Mouse (Mus musculus) CD8-positive naive resting alpha-beta T cell, adult 2 months (primary cell): ENCODE measurements around the gene Usp53.
A peak's percentile ranks its signal among the peaks of the same experiment; 100 is the strongest.
"Not testable (repeated sequence)": the region's sequence is repeated elsewhere in the genome, so short reads cannot be mapped to it uniquely, and the experiment has no call there.

Experiments used
- DNase-seq, 2 experiments: peaks; one replicate each; pipeline ENCODE4 v3.0.0; 2022; ENCODE audit warnings: low read depth in 2 of 2, low spot score in 2 of 2

Gene Usp53

DNA sequence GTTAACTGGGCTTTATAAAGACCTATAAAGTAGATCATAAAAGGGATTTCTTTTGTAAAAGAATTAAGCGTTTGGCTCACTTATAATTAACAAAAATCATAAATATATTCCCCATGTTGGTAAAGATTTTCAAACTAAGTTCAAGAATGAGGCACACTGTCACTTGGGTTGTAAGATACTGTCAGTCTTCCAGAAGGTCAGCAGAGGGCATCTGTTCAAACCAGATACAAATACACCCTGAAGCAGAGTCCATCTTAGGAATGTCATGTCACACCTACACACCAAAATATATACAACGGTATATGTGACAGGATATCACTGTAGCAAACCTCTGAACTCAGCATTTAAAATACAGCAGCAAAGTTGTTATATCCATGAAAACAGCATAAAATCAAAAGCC is 34.2 kb downstream of the Usp53 start:
- DNase-seq: no peak

GRCm38 (mm10) chr3:122943387-122943890 is 40.9 kb downstream of the Usp53 start:
- no peak for DNase-seq

GRCm38 (mm10) chr3:122939215-122939614 is 45.1 kb downstream of the Usp53 start:
- peak in 1 of 2 experiments; percentile 14 for DNase-seq

DNA sequence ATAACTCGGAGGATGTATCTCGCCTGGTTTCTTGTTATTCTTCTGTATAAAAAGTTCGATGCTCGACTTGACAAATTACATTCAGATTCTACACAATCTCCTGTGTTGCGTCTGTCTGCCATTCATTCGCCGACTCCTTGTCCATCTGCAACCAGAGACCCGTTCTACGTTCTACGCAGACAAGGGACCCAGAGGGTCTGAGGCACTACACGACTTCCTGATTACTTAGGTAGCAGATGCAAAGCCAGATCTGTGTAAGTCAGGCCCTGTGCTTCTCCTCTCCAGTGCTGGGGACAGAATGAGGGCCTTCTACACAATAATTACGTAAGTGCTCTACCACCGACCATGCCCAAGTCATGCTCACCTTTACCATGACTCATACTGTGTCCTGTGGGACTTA is 47.1 kb downstream of the Usp53 start:
- not testable (repeated sequence) for DNase-seq

DNA sequence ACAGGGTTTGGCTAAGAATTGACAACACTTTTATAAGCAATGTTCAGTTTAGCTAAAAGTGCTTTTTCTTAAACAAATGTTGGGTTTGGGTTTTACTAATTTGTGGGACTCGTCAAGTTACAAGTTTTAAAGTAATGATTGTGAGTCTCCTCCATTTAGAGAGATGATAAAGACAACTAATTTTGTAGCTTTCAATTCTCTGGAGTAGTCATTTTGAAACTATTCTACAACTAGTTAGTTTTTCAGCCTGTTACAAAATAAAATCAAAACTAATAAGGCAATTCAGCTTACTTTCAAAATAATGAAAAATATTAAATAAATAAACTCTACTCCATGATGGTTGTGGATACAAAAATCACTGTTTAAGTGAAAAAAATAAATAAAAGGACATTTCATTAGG is 51.8 kb downstream of the Usp53 start:
- DNase-seq: no peak

DNA sequence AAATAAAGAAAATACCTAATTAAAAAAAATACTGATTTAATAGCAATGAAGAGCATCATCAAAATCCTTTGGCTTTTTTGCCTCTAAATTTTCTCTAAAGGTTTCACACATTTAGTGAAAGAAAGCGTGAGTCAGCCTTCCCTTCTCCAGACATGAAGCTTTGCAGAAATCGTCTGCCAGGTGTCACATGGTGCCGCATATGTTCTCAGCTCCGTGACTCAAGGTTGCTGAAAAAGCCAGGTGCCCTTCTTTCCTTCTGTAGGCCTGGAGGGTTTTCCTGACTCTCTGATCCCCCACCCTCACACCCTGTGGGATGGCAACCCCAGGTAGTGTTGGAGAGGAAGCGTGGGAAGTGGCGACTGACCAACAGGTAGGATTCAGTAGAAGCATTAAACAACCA is 54.6 kb downstream of the Usp53 start:
- no peak for DNase-seq

DNA sequence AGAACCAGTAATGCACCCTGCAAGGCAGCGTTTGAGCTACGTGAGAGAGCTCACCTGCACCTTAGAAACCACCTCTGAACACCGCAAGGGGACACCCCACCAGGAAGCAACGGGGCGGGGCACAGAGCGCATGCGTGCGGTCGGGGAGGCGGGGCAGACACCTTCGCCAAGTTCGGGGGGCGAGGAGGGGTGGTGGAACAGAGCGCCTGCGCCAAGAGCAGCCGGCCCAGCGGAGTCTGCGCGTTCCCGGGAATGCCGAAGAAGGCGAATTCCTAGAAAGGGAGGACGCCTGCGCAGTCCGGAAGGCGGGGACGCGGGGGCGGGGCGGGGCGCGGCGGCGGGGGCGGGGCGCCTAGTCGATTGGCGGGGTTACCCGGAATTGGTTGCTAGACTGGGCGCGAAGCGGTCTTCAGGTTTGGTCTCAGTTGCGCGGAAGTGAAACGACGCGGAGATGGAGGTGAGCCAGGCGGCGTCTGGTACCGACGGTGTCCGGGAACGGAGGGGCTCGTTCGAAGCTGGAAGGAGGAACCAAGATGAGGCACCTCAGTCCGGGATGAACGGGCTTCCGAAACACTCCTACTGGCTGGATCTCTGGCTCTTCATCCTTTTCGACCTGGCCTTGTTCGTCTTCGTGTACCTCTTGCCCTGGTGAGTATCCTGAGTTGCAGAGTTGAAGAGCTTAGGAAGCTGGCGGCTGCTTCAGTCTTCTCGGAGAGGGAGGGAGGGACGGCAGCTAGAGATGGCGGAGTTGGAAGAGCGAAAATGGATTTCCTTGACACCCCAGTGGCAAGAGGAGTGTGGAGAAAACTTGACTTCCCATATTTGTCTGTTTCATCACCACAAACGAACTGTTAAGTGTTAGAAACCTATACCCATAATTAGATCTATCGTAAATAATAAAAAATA is 60.0 kb downstream of the Usp53 start, which contains the start of gene 1810037I17Rik:
Gene 1810037I17Rik, plus strand, starts transcription at position 195 of the 906 bp plus-strand sequence.
- peak; percentile 96 for DNase-seq

DNA sequence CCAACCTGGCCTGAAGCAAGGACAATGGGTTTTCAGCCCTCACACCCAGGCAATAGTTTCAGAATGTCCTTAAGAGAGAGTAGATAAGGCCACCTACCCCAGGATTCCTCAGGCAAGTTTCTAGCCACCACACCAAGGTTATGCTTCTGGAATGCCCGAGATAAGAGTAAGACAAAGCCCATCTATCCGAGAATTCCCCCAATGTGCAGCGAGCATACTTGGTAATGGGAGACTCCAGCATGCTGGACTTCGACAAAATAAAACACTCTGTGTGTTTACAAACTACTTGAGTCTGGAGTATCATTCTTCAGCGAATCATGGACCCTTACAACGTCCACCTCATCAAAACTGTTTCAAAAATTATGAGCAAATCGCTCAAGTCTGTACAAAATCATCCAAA is 61.2 kb downstream of the Usp53 start:
- no peak for DNase-seq

GRCm38 (mm10) chr3:122921676-122922527 is 62.4 kb downstream of the Usp53 start:
- DNase-seq: no peak

GRCm38 (mm10) chr3:122920572-122921435 is 63.5 kb downstream of the Usp53 start:
- DNase-seq: no peak

DNA sequence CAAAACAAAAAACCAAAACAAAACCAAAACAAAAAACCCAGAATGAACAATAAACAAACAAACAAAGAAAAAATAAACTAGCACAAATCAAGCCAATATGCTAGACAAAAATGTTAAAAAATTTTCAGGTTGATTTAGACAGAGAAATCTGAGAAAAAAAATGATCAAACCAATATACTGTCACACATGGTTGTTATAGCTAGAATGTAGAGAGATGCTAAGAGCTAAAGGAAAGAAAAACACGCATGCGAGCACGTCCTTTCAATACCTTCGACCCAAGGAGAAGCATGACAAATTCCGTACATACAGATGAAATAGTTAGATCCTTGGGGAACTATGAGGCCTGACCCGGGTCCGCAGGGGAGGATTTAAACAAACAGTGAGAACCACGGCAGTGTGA is 65.0 kb downstream of the Usp53 start, which contains the start of gene Gm10959:
Gene Gm10959, minus strand, starts transcription at position 101 of the 400 bp plus-strand sequence.
- no peak for DNase-seq

DNA sequence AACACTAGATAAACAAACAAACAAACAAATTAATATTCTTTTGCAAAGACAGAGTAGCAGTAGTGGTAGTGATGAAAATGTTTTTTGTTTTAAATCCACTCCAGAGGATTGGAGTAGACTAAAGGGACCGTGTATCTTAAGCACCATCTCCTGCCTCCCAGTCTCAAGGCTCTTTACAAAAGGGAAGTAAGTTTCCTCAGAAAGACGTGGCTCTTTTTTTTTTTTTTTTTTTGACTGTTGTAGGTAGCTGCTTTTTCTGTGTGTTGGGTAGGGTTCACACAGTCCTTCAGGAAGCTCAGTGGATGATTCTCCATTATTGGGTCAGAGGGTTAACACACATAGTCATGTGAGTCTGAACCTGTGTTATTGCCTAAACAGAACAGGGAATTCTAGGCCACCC is 65.6 kb downstream of the Usp53 start:
- DNase-seq: no peak

DNA sequence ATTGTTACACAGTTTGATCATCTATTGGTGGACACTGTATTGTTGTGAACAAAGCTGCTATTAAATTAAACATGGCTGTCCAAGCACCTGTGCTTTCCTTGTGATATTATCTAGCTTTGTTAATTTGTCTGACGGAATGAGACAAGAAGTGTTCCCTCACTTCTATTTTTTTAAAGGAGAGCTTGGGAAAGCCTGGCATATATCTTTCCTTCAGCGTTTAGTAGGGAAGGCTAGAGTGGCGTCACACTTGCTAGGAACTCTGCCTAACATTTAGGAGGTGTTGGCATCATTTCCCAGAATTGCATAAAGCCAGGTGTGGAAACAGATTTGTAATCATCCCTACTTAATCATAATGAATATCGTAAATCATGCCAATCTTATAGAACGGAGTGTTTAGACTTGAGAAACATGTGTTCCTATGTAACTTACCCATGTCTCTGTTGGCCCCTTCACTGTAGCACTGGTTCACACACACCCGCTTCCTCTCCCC is 68.1 kb downstream of the Usp53 start:
- no peak for DNase-seq

GRCm38 (mm10) chr3:122915493-122915892 is 68.8 kb downstream of the Usp53 start:
- DNase-seq: no peak

- DNase-seq: no peak
These were observed 76.5 kb downstream of the Usp53 start for GRCm38 (mm10) chr3:122907841-122908240.

DNA sequence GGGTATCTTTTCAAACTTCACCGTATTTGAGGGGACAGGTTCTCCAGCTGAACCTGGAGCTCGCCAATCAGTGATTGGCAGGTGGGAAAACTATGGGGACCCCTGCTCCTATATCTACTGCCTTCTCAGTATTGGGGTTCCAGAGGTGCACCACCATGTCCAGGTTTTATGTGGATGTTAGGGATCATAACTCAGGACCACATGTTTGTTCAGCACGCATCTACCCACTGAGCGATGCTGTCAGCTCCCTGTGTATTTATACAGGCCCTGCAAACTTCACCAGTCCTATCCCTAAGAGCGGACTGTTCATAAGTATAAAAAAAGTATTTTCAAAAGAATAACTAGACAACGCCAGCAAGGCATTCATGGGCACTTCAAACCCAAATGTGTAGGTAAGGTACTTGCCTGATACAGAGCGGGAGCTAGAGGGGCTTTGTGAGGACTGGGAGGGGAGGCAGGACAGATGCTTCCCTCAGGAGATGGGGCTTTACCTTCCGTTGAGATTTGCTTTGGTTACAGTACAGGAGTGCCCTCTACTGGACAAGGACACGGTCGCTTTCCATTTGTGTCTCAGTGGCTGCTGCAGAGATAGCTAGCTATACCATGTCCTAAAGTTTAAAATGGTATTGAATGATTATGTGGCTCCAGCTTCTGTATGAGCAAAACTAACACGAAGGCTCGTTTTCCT is 80.4 kb downstream of the Usp53 start:
- peak in 1 of 2 experiments; percentile 11 for DNase-seq

DNA sequence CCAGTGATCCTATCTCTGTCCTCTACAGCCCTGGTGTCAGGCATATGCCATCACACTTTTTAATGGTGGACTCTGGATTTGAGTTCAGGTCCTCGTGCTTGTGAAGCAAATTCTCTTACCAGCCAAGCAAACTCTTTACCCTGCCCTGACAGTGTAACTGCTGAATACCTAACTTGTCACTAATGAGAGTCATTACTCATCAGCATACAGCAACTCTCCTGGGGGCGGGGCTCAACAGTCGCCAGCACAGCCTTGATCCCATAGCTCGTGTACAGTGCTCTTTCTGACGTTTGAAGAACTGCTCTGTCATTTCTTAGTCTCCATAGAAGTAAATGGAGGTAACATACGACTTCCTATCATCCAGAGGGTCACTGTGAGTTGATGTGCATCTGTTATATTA is 86.1 kb downstream of the Usp53 start:
- DNase-seq: no peak

DNA sequence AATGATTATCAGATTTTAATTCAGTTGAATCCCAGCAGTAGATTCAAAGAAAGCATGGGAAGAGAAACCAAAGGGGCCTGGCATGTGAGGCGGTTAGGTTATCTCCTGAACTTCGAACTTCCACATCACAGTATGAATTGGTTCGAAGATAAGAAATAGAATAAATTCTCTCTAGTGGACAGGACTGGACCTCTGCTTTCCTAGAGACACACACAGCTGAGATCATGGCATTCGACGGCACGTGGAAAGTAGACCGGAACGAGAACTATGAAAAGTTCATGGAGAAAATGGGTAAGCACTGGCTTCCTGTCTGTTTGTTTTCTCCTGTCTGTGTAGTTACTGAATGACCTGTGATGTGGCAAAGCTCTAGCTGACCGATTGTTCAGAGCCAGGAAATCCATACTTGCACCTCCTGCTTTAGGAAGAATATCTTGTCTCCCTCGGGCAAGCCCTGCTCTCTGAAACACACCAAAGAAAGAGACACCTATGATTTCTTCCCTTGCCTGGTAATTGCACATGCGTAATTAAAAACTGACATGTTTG is 89.0 kb downstream of the Usp53 start:
- no peak for DNase-seq

- no peak for DNase-seq
These were observed 89.5 kb downstream of the Usp53 start, which contains the start of gene Fabp2 for GRCm38 (mm10) chr3:122894772-122895171. TSS of gene Fabp2 (plus strand) at chr3:122895072.
